Mouse (Mus musculus) kidney, adult 2 months (tissue): ENCODE measurements around the gene Ap3b2. TPM values are rescaled to one million over a fixed set of nuclear protein-coding genes. Genes with fewer than 3 reads are reported as not detected.
A peak's percentile ranks its signal among the peaks of the same experiment; 100 is the strongest.
"Not testable (repeated sequence)": the region's sequence is repeated elsewhere in the genome, so short reads cannot be mapped to it uniquely, and the experiment has no call there.

Experiments
- DNase-seq: peaks from one replicate; pipeline ENCODE4 v3.0.0; 2021
- H3K27ac ChIP-seq: fragments of 200-500 bp; 2 replicates; pipeline ENCODE4 v1.5.1; 2012; ENCODE audit warnings: low read depth, low read length, control low read depth, inconsistent platforms; ENCODE audit not compliant: insufficient read depth
- H3K27me3 ChIP-seq: fragments of 200-500 bp; replicated peaks from 2 replicates; pipeline ENCODE4 v1.6.1; 2012; ENCODE audit warnings: mild to moderate bottlenecking, moderate library complexity, low read length, inconsistent platforms; ENCODE audit not compliant: control insufficient read depth, insufficient read depth
- H3K36me3 ChIP-seq: fragments of 200-500 bp; 2 replicates; pipeline ENCODE4 v1.6.1; 2012; ENCODE audit warnings: mild to moderate bottlenecking, moderate library complexity, low read length, inconsistent platforms; ENCODE audit not compliant: control insufficient read depth, insufficient read depth
- H3K4me1 ChIP-seq: fragments of 200-500 bp; 2 replicates; pipeline ENCODE4 v1.6.1; 2011; ENCODE audit warnings: low read length; ENCODE audit not compliant: control insufficient read depth, insufficient read depth
- H3K4me3 ChIP-seq: fragments of 200-500 bp; 2 replicates; pipeline ENCODE4 v1.5.1; 2011; ENCODE audit warnings: mild to moderate bottlenecking, low read depth, low read length, control low read depth; ENCODE audit not compliant: insufficient read depth
- CTCF ChIP-seq: fragments of 200-500 bp; conservative IDR thresholded peaks from 2 replicates; pipeline ENCODE4 v1.5.1; 2011; ENCODE audit warnings: low read depth, mild to moderate bottlenecking, control low read depth, low read length, moderate library complexity, mixed read lengths; ENCODE audit not compliant: insufficient read depth, insufficient read length
- POLR2A ChIP-seq: fragments of 200-500 bp; IDR thresholded peaks from one replicate; pipeline ENCODE4 v1.6.1; 2011; ENCODE audit warnings: low read depth, low read length, control low read depth
- WGBS: fragments of 180-500 bp; shearing (Covaris S2); methylation state at CpG from one replicate; pipeline ENCODE4 v1.1.7; 2018; 5-methylcytosine and 5-hydroxymethylcytosine counted together
- polyA plus RNA-seq: library from polyadenylated mRNA; depleted of rRNA; stranded (reverse); fragments of >200 nt; gene quantifications from 2 replicates; pipeline ENCODE4 v1.2.3, GENCODE M21; 2012

Ap3b2 gene
- polyA plus RNA-seq, 1 experiment: 0.44 TPM

DNA sequence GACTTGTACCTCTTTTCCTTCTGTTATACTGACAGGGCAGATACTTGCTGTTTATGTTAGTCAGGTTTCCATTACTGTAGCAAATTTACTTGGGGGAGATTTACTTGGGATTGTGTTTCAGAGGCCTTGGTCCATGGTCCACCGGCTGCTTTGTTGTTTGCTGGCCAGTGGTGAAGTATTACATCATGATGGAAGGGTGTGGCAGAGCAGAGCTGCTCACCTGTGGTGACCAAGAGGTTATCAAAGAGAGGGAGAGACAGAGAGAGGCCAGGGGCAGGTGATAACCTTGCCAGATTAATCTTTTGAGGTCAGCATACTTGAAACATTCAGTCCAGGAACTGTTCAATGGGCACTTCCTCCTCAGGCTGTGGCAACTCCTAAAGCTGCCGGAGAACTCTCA is 7.3 kb upstream of the Ap3b2 start:
- Histone ChIP-seq H3K4me1 (no peaks in the 10 kb centered on the region), H3K27ac (no peak overlapping the region), H3K27me3 (no peaks in the 10 kb centered on the region), H3K4me3 (no peak overlapping the region), H3K36me3 (no peaks in the 10 kb centered on the region)
- WGBS: 63% methylated on average over 2 of the region's 2 CpGs
- no peak for TF ChIP-seq POLR2A
- TF ChIP-seq CTCF: no peak
- DNase-seq: no peak

DNA sequence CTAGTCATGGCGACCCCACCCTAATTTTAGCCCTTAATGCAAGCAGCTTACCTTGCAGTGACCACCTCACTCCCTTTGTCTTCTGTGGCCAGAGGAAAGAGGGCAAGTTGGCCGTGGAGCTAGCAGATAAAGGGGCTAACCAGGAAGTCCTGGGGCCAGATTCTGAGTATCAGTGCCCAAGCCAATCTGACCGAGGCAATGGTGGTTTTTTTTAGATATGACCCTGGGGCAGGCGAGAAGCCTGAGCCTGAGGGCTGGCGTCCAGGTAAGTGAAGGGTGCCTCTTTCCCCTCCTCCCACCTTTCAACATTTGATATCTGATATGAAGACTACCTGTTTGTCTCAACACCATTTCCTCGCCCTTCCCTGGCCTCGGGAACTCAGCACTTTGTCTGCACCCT is 4.5 kb upstream of the Ap3b2 start, which contains the start of gene BC048679:
TSS of gene BC048679 (minus strand) at position 101 of the 400 bp plus-strand sequence.
- Histone ChIP-seq H3K27me3 (no peaks in the 10 kb centered on the region), H3K36me3 (no peaks in the 10 kb centered on the region), H3K27ac (no peak within 1 kb of the TSS), H3K4me1 (no peaks in the 10 kb centered on the region), H3K4me3 (no peak within 1 kb of the TSS)
- no peak for TF ChIP-seq POLR2A
- no peak for TF ChIP-seq CTCF
- WGBS: 62% methylated on average over 7 of the region's 7 CpGs
- DNase-seq: no peak

DNA sequence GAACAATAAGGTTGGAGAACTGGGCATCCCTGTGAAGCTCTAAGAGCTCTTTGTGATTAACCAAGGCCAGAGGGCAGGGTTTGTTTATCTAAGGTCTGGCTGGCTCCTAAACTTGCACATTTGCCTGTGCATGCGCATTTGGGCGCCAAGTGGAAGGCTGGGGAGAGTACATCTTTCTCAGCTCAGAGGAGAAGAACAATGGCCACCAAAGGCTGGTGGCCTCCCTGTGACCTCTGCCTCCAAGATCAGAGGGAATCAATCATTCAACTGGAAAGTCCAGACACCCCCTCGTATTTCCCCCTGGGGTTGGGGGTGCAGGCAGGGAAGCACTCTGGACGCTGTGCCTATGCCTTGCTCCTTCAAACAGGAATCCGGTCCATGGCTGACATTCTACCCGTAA is 3.4 kb upstream of the Ap3b2 start:
- DNase-seq: no peak
- H3K27me3 ChIP-seq: no peaks in the 10 kb centered on the region
- H3K4me3 ChIP-seq: no peak overlapping the region
- no peaks in the 10 kb centered on the region for H3K36me3 ChIP-seq
- H3K27ac ChIP-seq: no peak overlapping the region
- TF ChIP-seq CTCF: no peak
- no peak for TF ChIP-seq POLR2A
- WGBS: 26% methylated on average over 6 of the region's 6 CpGs
- no peaks in the 10 kb centered on the region for H3K4me1 ChIP-seq

DNA sequence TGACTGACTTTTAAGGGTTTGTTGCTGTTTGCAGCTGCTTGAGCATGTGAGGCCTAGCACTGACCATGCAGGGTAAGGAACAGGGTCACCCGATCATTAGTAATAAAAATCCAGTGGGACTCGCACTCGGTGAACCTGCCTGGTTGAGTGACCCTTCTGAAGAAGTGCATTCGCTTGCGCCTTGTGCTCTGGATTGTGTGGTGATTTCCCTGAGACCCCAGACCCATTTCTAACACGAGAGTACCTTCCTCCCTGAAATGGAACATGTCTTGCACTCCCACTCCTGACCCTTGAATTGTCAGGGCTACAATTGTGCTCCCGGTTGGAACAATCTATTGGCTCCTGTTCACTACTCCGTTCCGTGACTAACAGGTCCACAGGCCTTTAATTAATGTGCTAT is 1.1 kb downstream of the Ap3b2 start:
- H3K27ac ChIP-seq: no peak overlapping the region
- H3K4me1 ChIP-seq: no peaks in the 10 kb centered on the region
- TF ChIP-seq CTCF (no peak), POLR2A (no peak)
- H3K36me3 ChIP-seq: no peaks in the 10 kb centered on the region
- DNase-seq: no peak
- no peaks in the 10 kb centered on the region for H3K27me3 ChIP-seq
- no peak overlapping the region for H3K4me3 ChIP-seq
- WGBS: 51% methylated on average over 9 of the region's 9 CpGs

DNA sequence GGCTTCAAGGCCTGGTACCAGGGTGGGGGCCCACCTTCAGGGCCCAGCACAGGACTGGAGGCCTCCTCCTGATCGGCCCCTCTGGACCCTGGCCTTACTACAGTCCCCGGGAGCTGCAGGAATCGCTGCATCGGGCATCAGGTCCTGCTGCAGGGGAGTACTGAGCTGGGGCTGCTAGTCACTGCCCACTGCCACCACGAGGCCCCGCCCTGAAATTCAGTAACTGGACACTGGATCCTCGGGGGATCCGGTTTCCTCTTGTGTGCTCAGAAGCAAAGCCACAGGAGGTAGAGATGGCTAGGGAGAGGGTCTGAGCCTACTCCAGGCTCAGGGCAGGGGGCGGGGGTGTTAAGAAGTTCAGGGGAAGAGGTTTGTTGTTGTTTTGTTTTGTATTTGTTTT is 4.1 kb downstream of the Ap3b2 start:
- TF ChIP-seq CTCF: no peak
- TF ChIP-seq POLR2A: no peak
- no peak overlapping the region for H3K4me3 ChIP-seq
- H3K27me3 ChIP-seq: no peaks in the 10 kb centered on the region
- no peak for DNase-seq
- H3K36me3 ChIP-seq: no peaks in the 10 kb centered on the region
- no peak overlapping the region for H3K27ac ChIP-seq
- 7% methylated on average over 9 of the region's 9 CpGs for WGBS
- no peaks in the 10 kb centered on the region for H3K4me1 ChIP-seq

DNA sequence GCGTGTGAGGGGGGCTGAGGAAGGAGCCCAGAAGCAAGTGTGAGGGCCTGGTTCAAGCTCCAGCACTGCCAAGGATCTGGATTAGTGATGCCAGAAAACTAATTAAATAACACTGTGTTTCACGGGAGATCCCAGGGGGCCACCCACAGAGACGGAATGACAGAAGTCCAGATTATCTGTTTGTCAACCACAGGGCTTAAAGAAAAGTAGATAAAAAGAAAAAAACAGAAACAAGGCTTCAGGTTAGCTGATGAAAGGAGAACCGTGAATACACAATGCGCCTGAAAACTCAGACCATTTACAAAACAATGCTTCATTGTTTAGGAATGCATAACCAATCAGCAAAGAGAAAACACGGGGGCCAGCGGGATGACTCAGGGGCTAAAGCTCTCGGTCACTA is 12.9 kb downstream of the Ap3b2 start:
- WGBS: 14% methylated on average over 8 of the region's 8 CpGs
- no peaks in the 10 kb centered on the region for H3K36me3 ChIP-seq
- no peak overlapping the region for H3K4me3 ChIP-seq
- no peak for DNase-seq
- TF ChIP-seq CTCF (no peak), POLR2A (no peak)
- H3K4me1 ChIP-seq: no peaks in the 10 kb centered on the region
- H3K27me3 ChIP-seq: no peaks in the 10 kb centered on the region
- no peak overlapping the region for H3K27ac ChIP-seq

DNA sequence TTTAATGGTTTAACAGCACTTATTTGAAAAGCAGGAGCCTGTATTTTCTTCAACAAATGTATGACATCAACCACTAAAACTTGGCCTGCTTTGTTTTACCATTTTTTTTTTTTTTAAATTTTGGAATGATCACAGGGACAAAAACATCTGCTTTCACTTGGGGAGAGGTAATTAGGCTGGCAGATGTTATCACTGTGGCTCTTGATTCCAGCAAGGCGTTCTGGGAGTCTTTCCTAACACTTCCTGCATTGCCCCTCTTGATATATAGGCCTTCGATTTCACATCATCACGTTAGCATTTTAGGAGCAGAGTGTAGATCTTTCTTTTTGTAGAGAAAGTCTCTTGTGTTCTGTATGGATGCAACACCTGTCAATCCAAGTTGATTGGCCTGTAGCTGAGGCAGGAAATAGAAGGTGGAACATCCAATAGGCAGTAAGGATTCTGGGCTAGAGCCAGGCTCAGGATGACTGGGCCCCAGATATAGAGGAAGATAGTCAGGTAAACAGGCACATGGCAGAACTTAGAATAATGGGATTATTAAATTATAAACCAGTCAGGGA is 14.1 kb downstream of the Ap3b2 start:
- no peak for DNase-seq
- Histone ChIP-seq H3K36me3 (no peaks in the 10 kb centered on the region), H3K27ac (no peak overlapping the region), H3K4me1 (no peaks in the 10 kb centered on the region), H3K27me3 (no peaks in the 10 kb centered on the region), H3K4me3 (no peak overlapping the region)
- 71% methylated on average over 3 of the region's 3 CpGs for WGBS
- no peak for TF ChIP-seq CTCF
- no peak for TF ChIP-seq POLR2A

DNA sequence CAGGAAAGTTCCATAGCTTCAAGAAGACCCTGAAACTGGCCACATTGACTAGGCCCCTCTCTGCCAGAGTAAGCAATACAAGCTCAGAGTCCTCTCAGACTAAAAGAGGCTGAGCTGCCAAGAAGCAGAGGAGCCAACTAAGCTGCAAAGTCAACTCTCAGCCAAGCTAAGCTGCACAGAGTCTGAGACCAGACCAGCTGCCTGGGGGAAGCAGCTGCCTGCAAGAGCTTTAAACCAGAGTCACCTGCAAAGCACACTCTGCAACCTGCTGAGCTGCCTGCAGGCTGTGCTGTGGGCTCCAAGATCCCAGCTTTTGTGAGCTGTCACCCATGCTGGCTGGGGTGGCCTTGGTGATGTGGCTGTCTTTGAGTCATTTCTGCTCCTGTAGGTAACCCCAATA is 15.5 kb downstream of the Ap3b2 start:
- H3K27ac ChIP-seq, H3K4me3 ChIP-seq, H3K27me3 ChIP-seq, H3K36me3 ChIP-seq, H3K4me1 ChIP-seq: not testable (repeated sequence)
- DNase-seq: peak; percentile 5
